Mouse (Mus musculus) v-Abl transformed pro-B cells (cell line): ENCODE data around the gene Snrnp25.

Experiments used
- in situ Hi-C, 2 experiments: fragments of 400-800 bp; cut with MboI; formaldehyde crosslinking; loops; one replicate each; pipeline ENCODE4 v1.15.1; 2025; ENCODE audit not compliant: unreplicated experiment in 2 of 2

The Snrnp25 gene

DNA sequence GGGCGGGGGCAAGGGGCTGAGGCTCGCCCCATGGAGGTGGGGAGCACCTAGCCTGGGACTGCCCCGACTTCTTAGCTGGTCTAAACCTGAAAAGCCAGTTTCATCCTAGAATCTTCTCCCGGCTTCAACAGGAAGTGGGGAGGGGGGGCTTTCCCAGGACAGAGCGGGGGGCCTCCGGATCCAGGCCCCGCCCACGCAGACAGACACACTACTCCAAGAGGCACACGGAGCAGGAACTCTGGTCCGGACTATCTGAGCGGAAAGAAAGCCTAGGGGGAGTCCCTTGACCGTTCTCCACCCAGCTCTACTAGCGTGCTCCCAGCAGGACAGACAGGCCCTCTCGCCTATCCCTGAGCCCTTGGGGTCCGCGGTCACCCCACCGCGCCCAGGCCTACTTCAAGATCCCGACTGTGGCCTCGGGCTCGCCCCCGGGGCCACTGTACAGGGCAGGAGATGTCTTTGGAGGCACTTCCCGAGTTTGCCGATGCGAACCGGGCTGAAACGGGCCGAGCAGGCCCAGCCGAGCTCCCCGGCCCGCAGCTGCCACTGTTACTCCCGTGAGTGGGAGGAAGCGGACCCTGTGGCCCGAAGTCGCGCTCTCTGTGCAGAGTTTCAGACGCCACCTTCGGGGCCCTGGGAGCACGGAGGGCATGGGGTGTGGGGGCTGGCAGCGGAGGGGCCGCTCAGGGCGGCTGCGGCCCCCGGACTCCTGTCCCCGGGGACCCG lies 16.2 kb downstream of the Snrnp25 start:
- in situ Hi-C loops: loop anchor here in 1 of 2 experiments (25.0 kb wide), 1 partner anchor 416 kb away; the partner anchor contains the start of gene Fbxw11

DNA sequence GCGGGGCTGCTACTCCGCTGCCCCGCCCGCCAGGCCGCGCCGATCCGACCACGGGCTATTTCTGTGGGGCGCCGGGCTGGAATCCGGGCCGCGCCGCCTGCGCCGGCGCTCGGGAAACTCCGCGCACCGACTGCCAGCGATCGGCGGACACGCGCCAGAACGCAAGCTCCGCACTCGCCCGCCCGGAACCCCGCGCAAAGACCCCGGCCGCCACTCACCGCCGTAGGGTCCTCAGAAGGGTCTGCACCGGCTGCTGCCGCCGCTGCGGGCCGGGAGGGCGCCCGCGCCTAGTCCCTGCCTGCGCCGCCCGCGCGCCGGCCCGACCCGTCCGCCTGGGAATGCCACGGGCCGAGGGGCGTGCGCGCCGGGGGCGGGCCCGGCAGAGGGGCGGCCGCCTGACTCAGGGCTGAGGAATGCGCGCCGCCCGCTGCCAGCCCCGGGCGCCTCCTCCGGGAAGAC lies 16.8 kb downstream of the Snrnp25 start, which contains the start of gene Rhbdf1:
Gene Rhbdf1 (minus strand): TSS at position 350 of the 459 bp plus-strand sequence.
- in situ Hi-C loops: loop anchor here in 1 of 2 experiments (25.0 kb wide), 1 partner anchor 415 kb away; the partner anchor contains the start of gene Fbxw11

DNA sequence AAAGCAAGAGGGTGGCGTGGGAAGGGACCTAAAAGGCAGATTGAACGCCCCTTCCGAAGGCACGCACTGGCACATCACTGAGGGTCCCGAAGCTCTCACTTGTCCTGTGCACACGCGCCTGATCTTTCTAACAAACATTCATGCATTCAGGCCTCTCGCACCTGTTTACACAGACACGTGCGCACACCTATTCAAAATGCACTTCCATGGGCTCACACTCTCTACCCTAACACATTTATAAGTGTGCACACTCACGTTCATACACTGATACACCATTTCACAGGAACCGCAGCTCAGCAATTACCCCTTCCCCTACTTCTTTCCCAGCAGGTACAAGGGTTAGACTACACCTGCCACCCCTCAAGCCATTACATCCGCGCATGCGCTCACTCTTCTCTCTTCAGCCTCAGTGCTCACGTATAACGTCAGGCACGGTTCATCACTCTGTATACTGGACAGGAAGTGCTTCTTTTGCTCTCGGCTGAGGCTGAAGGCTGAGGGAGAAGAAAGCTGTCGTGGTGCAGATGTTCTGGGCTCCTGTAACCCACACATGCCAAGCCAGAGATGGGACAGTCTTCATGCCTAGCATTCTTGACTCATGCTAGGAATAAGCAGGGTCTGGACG lies 17.5 kb downstream of the Snrnp25 start:
- in situ Hi-C loops: loop anchor here in 1 of 2 experiments (25.0 kb wide), 1 partner anchor 415 kb away; the partner anchor contains the start of gene Fbxw11

DNA sequence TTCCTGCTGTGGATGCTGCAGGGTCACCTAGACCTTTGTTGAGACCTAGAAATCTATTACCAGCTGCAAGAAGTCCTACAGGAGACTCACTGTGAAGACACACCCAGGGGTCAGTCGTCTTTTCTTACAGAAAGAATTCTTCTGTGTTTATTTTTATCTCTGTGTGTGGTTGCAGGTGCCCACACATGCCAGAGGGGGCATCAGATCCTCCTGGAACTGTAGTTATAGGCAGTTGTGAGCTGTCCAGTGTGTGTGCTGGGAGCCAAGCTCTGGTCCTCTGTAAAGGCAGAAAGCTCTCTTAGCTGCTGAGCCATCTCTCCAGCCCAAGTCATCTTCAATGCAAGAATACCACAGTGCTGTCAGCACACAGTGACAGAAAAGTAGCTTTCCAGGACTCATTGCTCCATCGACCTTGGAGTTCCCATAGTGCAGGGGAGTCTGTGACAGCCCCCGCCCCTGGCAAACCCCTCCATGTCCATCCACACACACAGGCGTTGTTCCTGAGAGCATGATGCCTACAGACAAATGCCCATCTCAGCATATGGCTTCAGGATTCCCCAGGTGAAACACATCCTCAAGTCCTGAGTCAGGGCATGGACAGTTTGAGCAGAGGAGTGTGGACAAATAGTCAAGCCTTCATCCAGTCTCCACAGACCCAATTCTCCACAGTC lies 18.2 kb downstream of the Snrnp25 start:
- in situ Hi-C loops: loop anchor here in 1 of 2 experiments (25.0 kb wide), 1 partner anchor 414 kb away; the partner anchor contains the start of gene Fbxw11

DNA sequence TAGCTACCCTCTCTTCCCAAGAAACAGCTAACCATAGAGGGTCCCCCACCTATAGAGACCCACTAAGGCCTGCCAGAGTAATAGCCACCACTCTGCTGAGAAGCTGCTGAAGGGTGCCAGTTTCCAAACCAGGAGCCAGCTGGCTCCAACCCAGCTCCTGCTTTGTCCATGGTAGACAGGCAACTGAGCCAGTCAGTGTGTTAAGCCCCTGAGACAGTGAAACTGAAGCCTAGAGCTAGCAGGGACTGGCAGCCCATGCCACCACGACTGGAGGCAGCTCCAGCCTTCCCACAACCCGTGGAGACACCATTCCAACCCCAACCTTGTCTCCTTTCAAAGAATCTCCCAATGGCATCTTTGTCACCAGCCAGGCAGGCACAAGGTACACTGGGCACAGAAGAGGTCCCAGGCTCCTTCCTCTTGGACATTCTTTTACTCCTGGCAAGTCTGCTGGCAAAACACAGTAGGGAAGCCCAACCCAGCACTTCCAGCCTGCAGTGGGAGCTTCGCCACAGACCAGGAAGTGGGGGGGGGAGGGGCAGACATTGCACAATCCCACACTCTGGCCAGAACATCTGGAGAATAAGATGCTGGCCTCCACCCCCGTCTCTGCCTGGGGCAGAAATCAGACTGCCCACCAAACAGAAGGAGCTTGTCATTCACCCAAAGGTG lies 19.4 kb downstream of the Snrnp25 start:
- in situ Hi-C loops: loop anchor here in 1 of 2 experiments (25.0 kb wide), 1 partner anchor 413 kb away; the partner anchor contains the start of gene Fbxw11

DNA sequence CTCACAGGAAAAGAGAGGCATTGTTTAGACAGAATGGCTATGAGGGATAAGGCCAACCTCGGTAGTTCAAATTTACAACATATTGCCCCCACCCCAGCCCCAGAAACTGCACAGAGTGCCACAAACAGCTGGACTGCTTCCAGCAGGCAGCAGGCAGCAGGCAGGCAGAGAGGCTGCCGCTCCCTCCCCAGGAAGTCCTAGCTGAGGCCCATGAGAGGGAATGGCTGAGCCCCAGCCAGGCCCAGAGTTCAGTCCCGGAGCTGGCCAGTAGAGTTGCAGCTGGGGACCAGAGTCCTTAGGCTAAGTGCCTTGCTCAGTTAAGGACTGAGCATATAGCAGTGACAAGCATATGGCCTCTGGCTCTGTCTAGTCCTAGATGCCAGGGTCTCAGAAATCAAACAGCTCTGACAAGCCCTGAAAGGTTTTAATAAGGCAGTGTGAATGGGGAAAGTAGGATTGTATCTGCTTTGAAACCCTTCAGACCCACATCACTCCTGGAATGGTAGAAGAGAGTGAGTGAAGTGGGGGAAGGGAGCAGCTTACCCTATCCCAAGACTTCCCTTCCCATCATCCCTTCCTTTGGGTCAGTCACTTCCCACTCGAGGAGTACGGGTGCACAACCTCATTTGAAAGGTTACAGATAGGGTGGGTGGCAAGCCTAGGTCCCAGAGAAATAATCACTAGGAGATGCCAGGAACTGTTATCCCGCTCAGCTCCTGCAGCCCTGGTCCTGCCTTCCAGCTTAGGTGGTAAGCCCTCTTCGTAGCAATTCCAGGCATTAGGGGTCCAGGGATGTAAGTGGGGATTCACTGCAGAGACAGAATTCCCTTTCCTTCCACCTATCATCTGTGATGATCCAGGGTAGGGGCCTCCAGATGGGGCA lies 20.2 kb downstream of the Snrnp25 start:
- in situ Hi-C loops: no loop called here

DNA sequence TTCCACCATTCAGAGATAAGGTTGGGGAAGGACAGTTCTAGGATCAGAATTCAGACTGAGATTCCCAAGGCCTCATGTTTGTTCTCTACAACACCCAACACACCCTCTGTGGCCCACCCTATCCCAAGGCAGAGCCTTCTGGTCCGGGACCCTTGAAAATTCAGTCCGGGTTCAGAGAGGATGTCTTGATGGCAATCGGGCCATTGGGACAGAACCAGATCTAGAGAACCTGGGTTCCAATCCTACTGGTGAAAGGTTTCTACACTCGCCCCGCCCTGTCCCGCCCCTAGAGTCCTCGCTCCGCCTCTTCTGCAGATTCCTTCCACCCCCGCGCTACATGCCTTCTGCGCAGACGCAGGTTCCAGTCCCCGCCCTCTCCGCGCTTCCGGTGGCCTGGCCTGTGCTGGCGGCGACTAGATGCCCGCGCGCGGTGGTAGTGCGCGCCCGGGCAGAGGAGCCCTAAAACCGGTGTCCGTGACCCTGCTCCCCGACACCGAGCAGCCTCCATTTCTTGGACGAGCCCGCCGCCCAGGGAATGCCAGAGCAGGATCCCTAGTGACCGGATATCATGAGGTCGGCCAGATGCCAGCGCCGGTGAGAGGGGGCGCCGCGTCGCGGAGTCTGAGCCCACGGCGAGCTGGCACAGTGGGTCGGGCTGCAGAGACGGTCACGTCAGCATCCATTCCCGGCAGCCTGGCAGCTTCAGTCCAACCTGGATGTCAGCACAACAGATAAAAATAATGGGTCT lies 21.1 kb downstream of the Snrnp25 start, which contains the start of gene Mpg:
Gene Mpg (plus strand): TSS at position 382 of the 748 bp plus-strand sequence.
- in situ Hi-C loops: no loop called here

DNA sequence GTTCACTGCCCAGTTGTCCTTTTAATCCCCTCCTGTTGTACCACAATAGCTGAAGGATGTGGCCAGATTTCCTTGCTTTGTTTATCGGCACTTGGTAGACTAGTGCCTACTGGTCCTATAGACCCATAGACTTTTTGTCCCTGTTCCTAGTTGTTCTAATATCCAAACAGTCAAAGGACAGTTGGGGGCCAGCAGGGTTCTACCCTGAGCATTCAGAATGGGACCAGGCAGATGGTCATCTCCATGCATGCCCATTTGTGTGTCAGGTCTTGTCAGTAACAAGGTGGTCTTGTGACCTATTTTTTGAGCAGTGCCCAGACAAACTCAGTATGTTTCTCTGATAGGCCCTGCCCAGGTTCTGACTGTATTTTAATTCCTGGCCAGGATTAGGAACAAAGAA lies 21.8 kb downstream of the Snrnp25 start:
- in situ Hi-C loops: no loop called here

DNA sequence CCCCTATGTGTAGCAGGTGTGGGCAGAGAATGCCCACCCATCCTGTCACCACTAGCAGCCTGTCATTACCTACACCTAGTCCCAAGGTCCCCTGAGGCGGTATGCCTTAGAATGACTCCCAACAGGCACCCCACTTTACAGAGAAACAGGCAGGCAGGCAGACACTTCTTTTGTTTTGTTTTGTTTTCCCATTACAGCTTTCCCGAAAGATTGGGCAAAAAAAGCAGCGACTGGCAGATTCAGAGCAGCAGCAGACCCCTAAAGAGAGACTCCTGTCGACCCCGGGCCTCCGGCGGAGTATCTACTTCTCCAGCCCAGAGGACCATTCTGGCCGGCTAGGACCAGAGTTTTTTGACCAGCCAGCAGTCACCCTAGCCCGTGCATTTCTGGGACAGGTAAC lies 22.3 kb downstream of the Snrnp25 start:
- in situ Hi-C loops: no loop called here

DNA sequence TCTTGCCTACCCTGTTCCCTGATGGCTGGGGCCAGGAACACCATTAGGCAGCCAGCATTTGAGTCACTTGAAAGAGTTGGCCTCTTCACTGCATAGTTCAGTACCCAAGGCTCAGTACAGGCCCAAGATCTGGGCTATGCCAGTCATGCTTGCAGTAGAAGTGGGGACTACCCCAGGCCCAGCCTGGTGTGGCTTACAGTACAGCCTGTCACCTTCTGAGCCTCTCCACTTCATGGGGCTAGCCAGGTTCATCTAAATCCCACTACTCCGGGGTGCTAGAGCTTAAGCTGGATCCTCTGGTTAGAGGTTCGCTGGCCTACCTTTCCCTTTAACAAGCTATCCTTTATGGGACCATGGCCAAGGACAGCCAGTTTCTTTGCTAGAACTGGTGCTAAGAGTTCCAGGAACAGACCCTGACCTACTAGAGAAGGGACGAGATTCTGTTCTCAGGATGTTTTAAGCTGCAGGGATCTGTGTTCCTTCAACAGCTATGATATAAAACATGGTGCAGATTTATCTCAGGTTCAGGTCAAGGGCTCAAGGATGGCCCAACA lies 23.2 kb downstream of the Snrnp25 start:
- in situ Hi-C loops: no loop called here

DNA sequence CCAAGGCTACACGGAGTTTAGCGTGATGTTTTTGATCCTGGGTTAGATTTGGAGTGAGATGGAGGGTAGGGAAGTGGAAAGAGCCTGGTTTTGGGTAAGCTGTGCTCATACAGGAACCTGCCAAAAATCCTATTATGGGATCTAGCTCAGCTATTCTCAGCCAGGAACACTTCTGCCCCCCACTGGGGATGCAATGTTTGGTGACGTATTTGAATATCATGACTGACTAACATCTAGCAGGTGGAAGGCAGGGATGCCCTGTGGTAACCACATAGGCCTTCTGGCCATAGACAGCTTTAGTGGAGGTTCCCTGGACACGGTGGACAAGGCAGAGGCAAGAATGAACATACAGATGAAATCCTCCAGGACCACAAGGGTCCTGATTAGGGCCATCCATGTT lies 25.0 kb downstream of the Snrnp25 start:
- in situ Hi-C loops: loop anchor here in 1 of 2 experiments (10.0 kb wide), 1 partner anchor 45 kb away; no protein-coding TSS in a partner anchor

DNA sequence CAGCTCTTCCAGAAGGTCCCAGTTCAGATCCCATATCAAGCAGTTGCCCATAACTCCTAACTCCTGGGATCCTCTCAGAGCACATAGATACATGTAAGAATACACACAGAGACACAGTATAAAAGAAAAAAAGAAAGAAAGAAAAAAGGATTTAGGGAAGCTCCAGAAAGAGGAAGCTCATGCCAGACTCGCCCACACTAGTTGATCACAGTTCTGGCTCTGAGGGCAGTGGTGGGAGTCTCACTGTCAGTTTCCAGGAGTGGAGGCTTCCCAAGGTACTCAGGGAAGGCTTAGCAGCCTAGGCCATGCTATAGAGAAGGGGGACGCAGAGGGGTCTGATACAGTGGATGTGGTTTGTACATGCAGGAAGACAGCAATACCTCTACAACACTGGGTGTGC lies 25.9 kb downstream of the Snrnp25 start:
- in situ Hi-C loops: loop anchor here in 1 of 2 experiments (10.0 kb wide), 1 partner anchor 46 kb away; no protein-coding TSS in a partner anchor

DNA sequence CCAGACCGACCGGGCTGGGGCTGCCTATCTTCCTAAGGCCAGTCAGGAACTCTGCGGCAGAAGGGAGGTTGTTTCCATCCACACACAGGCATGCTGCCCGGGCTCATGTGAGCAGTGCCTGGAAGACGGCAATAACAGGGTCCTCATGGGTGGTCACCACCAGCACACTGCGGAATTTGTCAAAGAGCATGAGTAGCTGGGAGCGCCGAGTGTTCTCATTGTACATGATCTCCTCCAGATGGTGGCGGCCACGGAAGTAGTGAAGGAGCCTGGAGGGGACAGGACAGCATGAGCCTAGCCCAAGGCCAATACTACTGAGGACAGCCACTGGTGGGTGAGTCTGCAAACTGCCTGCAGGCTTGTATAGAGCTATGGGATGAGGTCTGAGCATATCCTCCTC lies 27.6 kb downstream of the Snrnp25 start:
- in situ Hi-C loops: loop anchor here in 1 of 2 experiments (10.0 kb wide), 1 partner anchor 48 kb away; no protein-coding TSS in a partner anchor

DNA sequence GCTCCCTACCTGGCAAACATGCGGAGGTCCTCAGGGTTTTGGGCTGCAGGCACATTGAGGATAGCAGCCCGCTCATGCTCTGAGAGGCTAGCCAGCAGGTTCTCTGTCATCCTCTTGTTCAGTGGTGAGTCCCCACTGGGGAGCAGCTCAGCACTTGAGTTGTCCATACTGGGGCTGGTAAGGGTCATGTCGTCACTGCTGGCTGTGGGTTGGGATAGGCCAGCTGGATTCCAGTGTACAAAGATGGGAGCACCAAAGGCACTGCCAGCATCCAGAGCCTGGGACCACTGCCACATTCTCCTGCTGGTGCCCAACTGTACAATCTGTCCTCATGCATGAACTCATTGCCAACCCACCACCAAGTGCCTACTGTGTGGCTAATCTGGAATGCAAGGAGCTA lies 28.7 kb downstream of the Snrnp25 start:
- in situ Hi-C loops: loop anchor here in 1 of 2 experiments (10.0 kb wide), 1 partner anchor 49 kb away; no protein-coding TSS in a partner anchor

DNA sequence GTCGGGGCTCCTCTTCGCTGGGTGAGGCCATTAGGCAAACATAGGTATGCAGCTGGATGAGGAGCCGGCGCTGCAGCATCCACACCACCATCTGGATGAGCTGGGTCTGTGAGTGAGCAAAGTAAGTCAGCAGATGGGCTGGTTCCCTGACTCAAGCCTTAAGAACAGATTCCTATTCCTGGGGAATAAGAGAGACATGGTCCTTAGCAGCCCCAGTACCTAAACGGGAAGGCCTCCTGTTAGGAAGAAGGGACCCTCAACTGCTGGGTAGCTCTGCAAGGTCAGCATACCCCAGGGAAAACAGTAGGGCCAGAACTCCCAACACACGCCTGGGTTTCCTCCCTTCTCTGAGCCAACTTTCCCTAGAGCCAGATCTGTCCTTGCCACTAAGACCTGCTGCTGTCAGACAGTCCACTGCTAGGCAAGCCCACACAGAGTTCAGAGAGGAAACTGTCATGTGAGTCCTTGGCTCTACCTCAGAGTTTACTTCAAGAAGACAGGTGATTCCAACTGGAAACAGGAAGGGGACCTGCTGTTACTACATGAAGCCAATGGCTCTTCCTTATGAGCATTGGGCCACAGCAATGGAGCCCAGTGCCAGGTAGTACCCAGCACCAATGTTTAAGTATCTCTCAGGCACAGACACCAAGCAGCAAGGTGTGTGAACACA lies 29.7 kb downstream of the Snrnp25 start:
- in situ Hi-C loops: loop anchor here in 1 of 2 experiments (10.0 kb wide), 1 partner anchor 50 kb away; no protein-coding TSS in a partner anchor

DNA sequence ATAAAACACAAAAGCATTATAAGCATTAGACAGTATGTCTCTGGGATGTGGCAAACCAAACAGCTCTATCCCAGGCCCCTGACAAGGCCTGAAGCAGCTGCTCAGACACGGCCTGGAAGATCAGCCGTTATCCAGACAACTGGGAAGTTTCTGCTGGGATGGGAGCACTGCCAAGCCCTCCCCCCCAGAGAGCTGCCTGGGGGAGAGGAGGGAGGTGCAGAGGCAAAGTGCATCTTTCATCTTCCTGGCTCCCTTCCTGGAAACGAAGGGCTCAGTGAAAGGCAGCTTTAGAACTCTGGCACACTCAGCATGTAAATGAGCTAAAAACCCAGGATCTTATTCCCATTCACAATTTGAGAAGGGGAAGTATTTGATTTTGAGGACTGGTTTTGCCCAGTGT lies 30.4 kb downstream of the Snrnp25 start:
- in situ Hi-C loops: loop anchor here in 1 of 2 experiments (10.0 kb wide), 1 partner anchor 51 kb away; no protein-coding TSS in a partner anchor

DNA sequence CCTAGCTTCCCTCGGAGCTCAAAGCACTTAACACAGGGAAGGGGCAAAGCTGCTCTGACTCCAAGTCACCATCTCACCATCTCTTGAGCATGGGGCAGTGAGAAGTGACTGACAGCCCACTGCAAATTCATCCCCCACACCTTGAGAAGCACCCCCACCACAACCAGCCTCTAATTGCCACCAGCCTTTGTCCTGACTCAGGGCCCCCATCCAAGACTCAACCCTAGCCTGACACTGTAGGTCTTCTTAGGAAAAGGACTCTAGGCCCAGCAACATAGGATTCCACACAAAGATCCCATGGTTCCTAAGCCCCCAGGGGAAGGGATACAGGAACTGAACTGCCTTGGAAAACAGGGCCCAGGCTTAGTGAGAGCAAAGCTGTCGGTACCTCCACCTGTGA lies 30.9 kb downstream of the Snrnp25 start:
- in situ Hi-C loops: loop anchor here in 1 of 2 experiments (10.0 kb wide), 1 partner anchor 51 kb away; no protein-coding TSS in a partner anchor
